Mouse (Mus musculus) hindbrain, embryonic 11.5 days (tissue): ENCODE measurements around the gene Ptpn4. TPM values are rescaled to one million over a fixed set of nuclear protein-coding genes. Genes with fewer than 3 reads are reported as not detected.

Experiments
- ATAC-seq: fragments of 200-750 bp; cut with Nextera tagmentation; 2 replicates; pipeline ENCODE4 v1.8.0; 2017; ENCODE audit warnings: mild to moderate bottlenecking, moderate TSS enrichment, moderate library complexity; ENCODE audit not compliant: low FRiP score
- DNase-seq: peaks from one replicate; pipeline ENCODE4 v3.0.0-alpha.2; 2015; ENCODE audit warnings: low spot score
- H3K27ac ChIP-seq: fragments of 300-500 bp; sonication (generic); 2 replicates; pipeline ENCODE4 v1.5.1; 2014; ENCODE audit warnings: mild to moderate bottlenecking, low read depth, low read length
- H3K27me3 ChIP-seq: fragments of 300-500 bp; sonication (generic); 2 replicates; pipeline ENCODE4 v1.6.1; 2014; ENCODE audit warnings: mild to moderate bottlenecking, low read length, moderate library complexity, mixed read lengths; ENCODE audit not compliant: control insufficient read depth, insufficient read depth
- H3K36me3 ChIP-seq: fragments of 300-500 bp; sonication (generic); 2 replicates; pipeline ENCODE4 v1.6.1; 2014; ENCODE audit warnings: mild to moderate bottlenecking, low read length, moderate library complexity, mixed read lengths; ENCODE audit not compliant: control insufficient read depth, insufficient read depth
- H3K4me1 ChIP-seq: fragments of 300-500 bp; sonication (generic); replicated peaks from 2 replicates; pipeline ENCODE4 v1.6.1; 2014; ENCODE audit warnings: low read length, mixed read lengths; ENCODE audit not compliant: control insufficient read depth, insufficient read depth
- H3K4me2 ChIP-seq: fragments of 300-500 bp; sonication (generic); replicated peaks from 2 replicates; pipeline ENCODE4 v1.6.1; 2014; ENCODE audit warnings: mild to moderate bottlenecking, low read depth, low read length
- H3K4me3 ChIP-seq: fragments of 300-500 bp; sonication (generic); 2 replicates; pipeline ENCODE4 v1.5.1; 2014; ENCODE audit warnings: low read depth, low read length
- H3K9ac ChIP-seq: fragments of 300-500 bp; sonication (generic); 2 replicates; pipeline ENCODE4 v1.6.1; 2014; ENCODE audit warnings: low read depth, low read length
- H3K9me3 ChIP-seq: fragments of 300-500 bp; sonication (generic); 2 replicates; pipeline ENCODE4 v1.6.1; 2016; ENCODE audit warnings: low read length; ENCODE audit not compliant: control insufficient read depth
- WGBS: fragments of 180-500 bp; shearing (Covaris S2); extraction: QIAGEN DNeasy Blood & Tissue Kit; methylation state at CpG from one replicate; pipeline ENCODE4 v1.1.7; 2014; 5-methylcytosine and 5-hydroxymethylcytosine counted together
- polyA plus RNA-seq: library from polyadenylated mRNA; unstranded; fragments of >200 nt; fragmentation: Nextera tagmentation; extraction: Ambion mirVana; gene quantifications from 2 replicates; pipeline ENCODE4 v1.2.1, GENCODE M21; 2014

Ptpn4 gene
- polyA plus RNA-seq, 1 experiment from 2014 or later, result 18.9 TPM

GRCm38 (mm10) chr1:119863507-119864296 is 26.3 kb upstream of the Ptpn4 start:
- 79% methylated on average over 7 of the region's 7 CpGs for WGBS
- H3K27ac ChIP-seq, result no peak overlapping the region
- no peaks in the 10 kb centered on the region for H3K9me3 ChIP-seq
- DNase-seq, result no peak
- no peaks in the 10 kb centered on the region for H3K27me3 ChIP-seq
- H3K4me2 ChIP-seq, result no peak overlapping the region
- no peak overlapping the region for H3K4me3 ChIP-seq
- no peak overlapping the region for H3K9ac ChIP-seq
- no peaks in the 10 kb centered on the region for H3K4me1 ChIP-seq
- no peak for ATAC-seq
- no peaks in the 10 kb centered on the region for H3K36me3 ChIP-seq

GRCm38 (mm10) chr1:119859566-119859965 is 22.2 kb upstream of the Ptpn4 start:
- no peak overlapping the region for H3K4me3 ChIP-seq
- no peaks in the 10 kb centered on the region for H3K9me3 ChIP-seq
- WGBS, result 87% methylated on average over 5 of the region's 5 CpGs
- DNase-seq (no peak), ATAC-seq (no peak)
- H3K9ac ChIP-seq, result no peak overlapping the region
- no peaks in the 10 kb centered on the region for H3K4me1 ChIP-seq
- H3K27ac ChIP-seq, result no peak overlapping the region
- H3K4me2 ChIP-seq, result no peak overlapping the region
- H3K36me3 ChIP-seq, result no peaks in the 10 kb centered on the region
- H3K27me3 ChIP-seq, result no peaks in the 10 kb centered on the region

GRCm38 (mm10) chr1:119852980-119853379 is 15.6 kb upstream of the Ptpn4 start:
- WGBS, result 92% methylated on average over 5 of the region's 5 CpGs
- no peaks in the 10 kb centered on the region for H3K27me3 ChIP-seq
- H3K36me3 ChIP-seq, result no peaks in the 10 kb centered on the region
- H3K9me3 ChIP-seq, result no peaks in the 10 kb centered on the region
- H3K27ac ChIP-seq, result no peak overlapping the region
- no peak for ATAC-seq
- H3K4me2 ChIP-seq, result no peak overlapping the region
- no peak overlapping the region for H3K9ac ChIP-seq
- no peak overlapping the region for H3K4me3 ChIP-seq
- H3K4me1 ChIP-seq, result no peaks in the 10 kb centered on the region
- DNase-seq, result no peak

- no peaks in the 10 kb centered on the region for H3K36me3 ChIP-seq
- no peaks in the 10 kb centered on the region for H3K4me1 ChIP-seq
- H3K9me3 ChIP-seq, result no peaks in the 10 kb centered on the region
- ATAC-seq (no peak), DNase-seq (no peak)
- H3K27ac ChIP-seq, result no peak overlapping the region
- H3K9ac ChIP-seq, result no peak overlapping the region
- 85% methylated on average over 4 of the region's 4 CpGs for WGBS
- H3K4me3 ChIP-seq, result no peak overlapping the region
- H3K4me2 ChIP-seq, result no peak overlapping the region
- no peaks in the 10 kb centered on the region for H3K27me3 ChIP-seq
Measured at GRCm38 (mm10) chr1:119852339-119852738, 14.9 kb upstream of the Ptpn4 start.

GRCm38 (mm10) chr1:119849146-119849935 is 11.9 kb upstream of the Ptpn4 start:
- no peak for ATAC-seq
- H3K4me2 ChIP-seq, result no peak overlapping the region
- H3K27me3 ChIP-seq, result no peaks in the 10 kb centered on the region
- H3K9me3 ChIP-seq, result no peaks in the 10 kb centered on the region
- 93% methylated on average over 12 of the region's 12 CpGs for WGBS
- no peak for DNase-seq
- H3K9ac ChIP-seq, result no peak overlapping the region
- no peak overlapping the region for H3K27ac ChIP-seq
- H3K4me3 ChIP-seq, result no peak overlapping the region
- H3K36me3 ChIP-seq, result no peaks in the 10 kb centered on the region
- H3K4me1 ChIP-seq, result no peaks in the 10 kb centered on the region

- H3K36me3 ChIP-seq, result no peaks in the 10 kb centered on the region
- ATAC-seq (no peak), DNase-seq (no peak)
- H3K4me3 ChIP-seq, result no peak overlapping the region
- H3K27ac ChIP-seq, result no peak overlapping the region
- no peaks in the 10 kb centered on the region for H3K27me3 ChIP-seq
- 83% methylated on average over 4 of the region's 4 CpGs for WGBS
- H3K9ac ChIP-seq, result no peak overlapping the region
- no peaks in the 10 kb centered on the region for H3K4me1 ChIP-seq
- no peak overlapping the region for H3K4me2 ChIP-seq
- no peaks in the 10 kb centered on the region for H3K9me3 ChIP-seq
Measured at GRCm38 (mm10) chr1:119845321-119845720, 7.9 kb upstream of the Ptpn4 start.

GRCm38 (mm10) chr1:119843121-119843520 is 5.7 kb upstream of the Ptpn4 start:
- H3K4me2 ChIP-seq, result no peak overlapping the region
- no peak for ATAC-seq
- 86% methylated on average over 3 of the region's 3 CpGs for whole genome bisulfite sequencing

GRCm38 (mm10) chr1:119838241-119838640 is 828 bp upstream of the Ptpn4 start:
- Histone ChIP-seq H3K9me3 (no peaks in the 10 kb centered on the region), H3K9ac (no peak overlapping the region), H3K27ac (no peak overlapping the region), H3K27me3 (no peaks in the 10 kb centered on the region), H3K4me1 (no peaks in the 10 kb centered on the region), H3K36me3 (no peaks in the 10 kb centered on the region), H3K4me2 (no peak overlapping the region), H3K4me3 (no peak overlapping the region)
- no peak for ATAC-seq
- 35% methylated on average over 3 of the region's 3 CpGs for WGBS
- DNase-seq, result no peak

More at GRCm38 (mm10) chr1:119843121-119843520, 5.7 kb upstream of the Ptpn4 start:
- Histone ChIP-seq H3K4me1 (no peaks in the 10 kb centered on the region), H3K27me3 (no peaks in the 10 kb centered on the region), H3K9me3 (no peaks in the 10 kb centered on the region), H3K27ac (no peak overlapping the region), H3K36me3 (no peaks in the 10 kb centered on the region), H3K9ac (no peak overlapping the region), H3K4me3 (no peak overlapping the region)
- no peak for DNase-seq
